Mouse (Mus musculus): ENCODE measurements around the gene Iglon5.

The Iglon5 gene

DNA sequence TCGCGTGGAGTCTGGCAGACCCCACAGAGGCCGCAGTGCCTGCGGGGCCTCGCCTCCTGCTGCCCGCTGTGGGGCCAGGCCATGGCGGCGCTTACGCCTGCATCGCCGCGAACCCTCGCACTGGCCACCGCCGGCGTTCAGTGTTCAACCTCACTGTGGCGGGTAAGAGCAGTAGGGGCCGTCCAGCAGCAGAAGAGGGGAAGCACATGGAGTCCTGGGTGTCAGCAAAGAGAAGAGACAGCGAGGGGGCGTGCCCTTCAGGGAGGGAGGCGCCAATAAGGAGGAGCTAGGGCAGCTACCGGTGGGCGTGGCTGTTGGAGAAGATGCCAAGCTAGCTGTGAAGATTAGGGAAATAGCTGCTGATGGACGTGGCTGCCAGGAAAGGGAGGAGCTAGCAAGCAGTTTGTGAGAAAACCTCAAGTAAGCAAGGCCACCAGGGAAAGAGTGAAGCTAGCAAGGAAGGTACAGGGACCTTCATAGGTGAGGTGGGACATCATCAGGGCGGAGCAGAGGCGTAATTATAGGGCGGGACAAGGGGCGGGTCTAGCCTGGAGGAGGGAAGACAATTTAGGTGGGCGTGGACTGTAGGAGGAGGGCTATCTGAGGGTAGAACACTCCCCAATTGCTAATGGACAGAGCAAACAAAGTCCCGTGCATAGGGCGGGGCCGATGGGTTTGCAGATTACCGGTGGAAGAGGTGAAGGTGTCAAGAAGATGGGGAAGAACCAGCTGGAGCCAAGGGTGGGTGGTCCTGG, 24.4 kb downstream of the Iglon5 start:
- peak; percentile 80 for DNase-seq (ENCODE audit: extremely low read depth, low read depth)

GRCm38 (mm10) chr7:43464864-43465343, 25.0 kb downstream of the Iglon5 start:
- no peak for DNase-seq (ENCODE audit: extremely low read depth, low read depth)

- no peak for DNase-seq (ENCODE audit: extremely low read depth, low read depth)
Measured at GRCm38 (mm10) chr7:43463976-43464375, 25.9 kb downstream of the Iglon5 start.

DNA sequence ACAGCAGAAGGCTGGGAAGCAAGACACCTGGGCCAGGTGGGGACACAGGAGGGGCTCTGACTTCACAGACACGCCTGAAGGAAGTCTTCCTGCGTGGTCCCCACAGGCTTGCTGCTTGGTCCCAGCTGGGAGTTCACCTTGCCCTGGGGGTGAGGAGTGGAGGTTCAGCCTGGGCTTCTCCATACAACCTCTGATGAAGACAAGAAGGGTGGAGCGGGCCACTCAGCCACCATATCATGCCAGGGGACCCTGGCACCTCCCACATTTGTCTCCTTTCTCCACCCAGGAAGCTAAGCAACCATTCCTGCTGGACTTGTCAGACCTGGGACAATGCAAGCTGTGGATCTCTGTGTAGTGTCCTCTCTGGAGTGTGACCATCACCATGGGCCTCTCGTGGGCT, 27.0 kb downstream of the Iglon5 start, which contains the start of gene Vsig10l:
Gene Vsig10l (plus strand): TSS at position 301 of the 400 bp plus-strand sequence.
- DNase-seq (ENCODE audit: extremely low read depth, low read depth), result no peak

DNA sequence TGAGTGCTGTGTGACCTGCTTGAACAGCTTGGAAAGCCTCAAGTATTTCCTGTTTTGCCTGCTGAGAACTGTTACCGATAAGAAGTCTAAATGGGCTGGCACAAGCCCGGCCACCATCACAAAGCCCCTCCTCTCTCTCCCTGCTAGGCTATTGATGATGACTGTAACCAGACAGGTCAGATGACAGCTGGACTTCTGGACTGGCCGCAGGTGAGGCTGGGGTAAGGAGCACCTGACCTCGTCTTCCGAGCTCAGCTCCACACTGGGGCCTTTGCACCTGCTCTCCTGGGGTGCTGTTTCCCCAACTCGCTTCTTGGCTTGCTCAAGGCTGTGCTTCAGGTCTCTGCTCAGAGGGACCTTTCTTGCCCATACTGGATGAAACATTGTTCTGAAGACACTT, 35.5 kb downstream of the Iglon5 start:
- no peak for DNase-seq (ENCODE audit: extremely low read depth, low read depth)

DNA sequence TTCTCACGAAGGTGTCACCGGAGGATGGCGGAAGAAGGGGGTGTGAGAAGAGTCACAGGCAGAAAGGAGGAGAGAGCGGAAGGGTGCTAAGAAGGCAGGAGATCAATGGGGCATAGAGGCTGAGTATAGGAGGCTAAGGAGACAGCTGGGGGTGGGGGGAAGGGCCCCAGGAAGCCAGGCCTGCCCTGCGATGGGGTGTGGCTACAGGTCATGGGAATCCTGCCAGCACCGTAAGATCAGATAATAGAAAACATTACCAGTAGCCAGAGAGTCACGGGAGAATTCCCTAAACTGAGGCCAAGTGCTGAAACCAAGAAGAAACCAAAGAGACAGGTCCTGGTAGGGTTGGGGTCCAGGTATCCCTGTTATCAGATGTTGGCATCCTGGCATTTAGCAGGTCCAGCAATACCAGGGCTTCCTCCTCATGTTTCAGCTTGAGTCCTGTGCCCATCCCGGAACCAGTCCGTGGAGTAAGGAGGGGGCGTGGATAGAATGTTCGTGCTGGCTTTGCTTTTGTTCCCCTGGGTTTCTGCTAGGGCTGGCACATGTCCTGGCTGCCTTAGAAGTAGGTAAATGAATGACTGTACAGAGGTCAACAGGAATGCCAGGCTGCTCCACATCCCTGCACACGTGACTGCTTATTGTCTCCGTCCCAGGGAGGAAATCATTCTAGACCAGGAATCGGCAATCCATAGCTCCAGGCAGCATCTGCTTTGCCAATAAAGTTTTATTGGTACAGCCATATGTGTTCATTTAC, 36.1 kb downstream of the Iglon5 start:
- no peak for DNase-seq (ENCODE audit: extremely low read depth, low read depth)

GRCm38 (mm10) chr7:43452609-43453008, 37.3 kb downstream of the Iglon5 start:
- no peak for DNase-seq (ENCODE audit: extremely low read depth, low read depth)

- no peak for DNase-seq (ENCODE audit: extremely low read depth, low read depth)
Measured at GRCm38 (mm10) chr7:43451726-43452125, 38.1 kb downstream of the Iglon5 start.

DNA sequence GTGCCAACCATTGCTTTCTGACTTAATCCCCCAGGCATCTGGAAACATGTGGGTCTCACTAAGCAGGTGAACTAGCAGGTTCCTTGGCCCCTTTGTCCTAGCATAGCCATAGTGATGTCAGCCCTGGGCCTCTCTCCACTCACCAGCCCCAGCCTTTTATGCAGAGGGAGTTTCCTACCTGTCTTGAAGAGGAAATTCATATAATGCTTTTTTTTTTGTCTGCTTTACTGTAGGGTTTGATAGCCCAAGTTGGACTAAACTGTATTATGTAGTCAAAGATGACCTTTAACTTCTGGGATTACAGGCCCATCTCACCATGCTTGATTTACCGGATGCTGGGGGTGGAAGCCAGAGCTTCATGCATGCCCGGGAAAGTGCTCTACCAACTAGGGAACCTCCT, 40.1 kb downstream of the Iglon5 start:
- DNase-seq (ENCODE audit: extremely low read depth, low read depth), result no peak

GRCm38 (mm10) chr7:43448246-43448645, 41.6 kb downstream of the Iglon5 start:
- DNase-seq (ENCODE audit: extremely low read depth, low read depth), result no peak

GRCm38 (mm10) chr7:43447801-43448200, 42.1 kb downstream of the Iglon5 start:
- DNase-seq (ENCODE audit: extremely low read depth, low read depth), result no peak

- peak; percentile 94 for DNase-seq (ENCODE audit: extremely low read depth, low read depth)
Measured at GRCm38 (mm10) chr7:43443917-43444293, 46.0 kb downstream of the Iglon5 start, which contains the start of the genes Etfb and Gm45233. Gene Etfb, plus strand, starts transcription at chr7:43444083. Gene Gm45233, plus strand, starts transcription at chr7:43444128.

DNA sequence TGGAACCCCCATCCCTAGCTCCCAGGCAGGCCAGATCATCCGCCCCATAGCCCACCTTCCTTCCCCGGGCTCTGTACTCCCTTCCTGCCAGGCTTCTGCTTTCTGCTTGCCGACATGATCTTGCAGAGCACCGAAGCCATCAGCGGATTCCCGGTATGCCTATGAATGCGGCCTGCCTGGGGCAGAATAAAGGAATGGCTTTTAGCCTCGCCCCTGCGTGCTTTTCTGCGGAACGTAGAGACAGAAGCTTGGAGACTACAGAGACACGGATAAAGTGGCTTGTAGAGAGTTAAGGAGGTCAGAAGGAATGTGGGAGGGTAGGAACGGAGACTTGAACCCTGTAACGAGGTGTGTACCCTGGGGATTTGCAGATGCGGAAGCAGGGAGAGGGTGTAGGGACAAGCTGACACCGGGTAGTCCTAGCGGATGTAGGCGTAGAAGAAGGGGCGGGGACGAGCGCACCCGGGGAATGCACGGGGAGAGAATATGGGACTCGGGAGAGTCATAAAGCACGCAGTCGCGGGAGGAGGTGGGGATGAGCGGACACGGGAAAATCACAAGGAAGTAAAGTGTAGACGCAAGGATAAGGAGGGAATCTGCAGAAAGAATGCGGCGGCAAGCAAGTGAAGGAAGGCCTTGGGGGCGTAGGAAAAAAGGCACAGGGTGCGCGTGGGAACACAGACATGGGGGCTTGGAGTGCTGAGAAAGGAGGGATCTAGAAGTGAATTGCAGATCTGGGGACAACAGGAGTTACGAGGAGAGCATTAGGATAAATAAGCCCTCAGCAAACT, 46.6 kb downstream of the Iglon5 start:
- peak; percentile 78 for DNase-seq (ENCODE audit: extremely low read depth, low read depth)

- DNase-seq (ENCODE audit: extremely low read depth, low read depth), result no peak
Measured at GRCm38 (mm10) chr7:43442684-43443083, 47.2 kb downstream of the Iglon5 start.

DNA sequence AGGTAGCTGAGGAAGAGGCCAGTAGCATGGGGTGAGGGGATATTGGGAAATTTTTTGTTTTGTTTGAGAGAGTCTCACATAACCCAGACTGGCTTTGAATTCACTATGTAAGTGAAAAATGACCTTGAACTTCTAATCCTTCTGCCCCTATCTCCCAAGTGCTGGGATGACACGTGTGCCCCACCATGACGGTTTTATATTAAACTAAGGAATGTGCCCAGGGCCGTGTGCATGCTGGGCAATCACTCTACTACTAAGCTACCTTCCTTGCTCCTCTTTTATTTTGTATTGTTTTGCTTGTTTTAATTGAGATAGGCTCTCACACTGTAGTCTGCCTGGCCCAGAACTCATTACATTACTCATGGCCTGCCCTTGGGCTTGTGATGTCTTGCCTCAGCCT, 48.8 kb downstream of the Iglon5 start:
- no peak for DNase-seq (ENCODE audit: extremely low read depth, low read depth)

DNA sequence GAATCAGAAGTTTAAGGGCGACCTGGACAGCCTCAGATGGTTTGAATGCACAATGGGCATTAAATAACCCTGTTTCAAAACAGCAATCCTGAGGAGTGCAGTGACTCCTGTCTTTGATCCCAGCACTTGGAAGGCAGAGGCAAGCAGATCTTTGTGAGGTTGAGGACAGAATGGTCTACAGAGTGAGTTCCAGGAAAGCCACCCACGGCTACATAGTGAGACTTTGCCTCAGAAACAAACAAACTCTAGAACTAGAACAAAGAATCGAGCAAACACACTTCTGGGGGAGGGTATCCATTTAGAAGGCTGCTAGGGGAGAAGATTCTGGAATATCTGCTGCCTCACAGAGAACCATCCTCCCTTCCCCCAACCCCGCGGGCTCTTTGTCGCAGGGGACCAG, 49.4 kb downstream of the Iglon5 start, which contains the start of gene Cldnd2:
Gene Cldnd2 (plus strand): TSS at position 301 of the 400 bp plus-strand sequence.
- no peak for DNase-seq (ENCODE audit: extremely low read depth, low read depth)

DNA sequence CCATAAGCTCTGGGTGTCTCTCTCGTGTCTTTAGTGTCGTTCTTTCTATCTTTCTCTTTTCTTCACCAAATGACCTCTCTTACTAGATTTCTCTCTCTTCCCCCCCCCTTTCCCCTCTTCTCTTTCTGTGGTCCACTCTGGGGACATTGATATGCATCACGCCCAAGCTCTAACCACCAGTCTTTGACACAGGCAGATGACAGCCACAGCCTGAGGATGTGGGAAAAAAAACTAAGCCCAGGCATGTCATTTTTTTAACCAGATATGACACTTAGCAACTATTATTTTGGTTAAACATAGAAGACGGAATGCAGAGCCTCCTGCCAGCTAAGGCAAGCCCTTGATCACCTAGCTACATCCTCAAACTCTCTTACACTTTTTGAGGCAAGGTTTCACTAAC, 51.3 kb downstream of the Iglon5 start:
- DNase-seq (ENCODE audit: extremely low read depth, low read depth), result no peak

DNA sequence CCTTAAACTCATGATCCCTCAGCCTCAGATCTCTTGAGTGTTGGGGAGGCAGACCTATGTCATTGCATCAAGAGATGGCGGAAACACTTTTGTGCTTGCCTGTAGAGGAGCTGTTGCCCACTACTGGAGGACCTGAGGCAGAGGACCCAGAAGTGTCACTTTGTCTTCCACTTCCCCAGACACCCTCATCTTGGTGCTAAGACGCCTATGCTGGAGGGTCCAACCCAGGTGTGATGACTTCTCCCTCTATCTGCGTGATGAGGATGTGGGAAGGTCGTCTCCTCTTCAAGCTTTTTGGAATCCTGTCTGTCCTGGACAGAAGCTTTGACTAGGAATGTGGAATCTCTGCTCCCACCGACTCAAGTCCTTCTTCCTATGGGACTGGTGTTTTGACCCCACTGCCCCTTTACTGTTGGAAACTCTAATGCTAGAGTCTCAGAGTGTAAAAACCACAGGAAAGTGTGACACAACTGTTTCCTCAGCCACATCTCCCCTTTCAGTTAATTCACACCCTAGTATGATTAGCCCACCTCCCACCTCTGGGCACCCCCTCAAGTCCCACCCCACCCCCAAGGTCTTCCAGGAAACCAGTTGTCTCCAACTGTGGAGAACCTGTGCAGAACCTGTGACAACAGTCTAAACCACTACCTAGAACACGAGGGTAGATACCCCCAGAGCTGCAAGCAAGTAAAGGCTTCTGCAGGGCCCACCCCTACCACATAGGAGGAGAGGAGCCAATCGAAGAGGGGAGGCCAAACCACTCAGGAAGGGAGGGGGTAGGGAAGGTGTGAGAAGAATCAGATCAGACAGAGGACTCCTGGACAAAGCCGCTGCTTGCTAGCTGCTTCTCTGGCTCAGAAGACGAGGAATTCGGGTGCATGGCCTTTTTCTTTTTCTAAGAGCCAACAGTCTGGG, 53.3 kb downstream of the Iglon5 start, which contains the start of gene Nkg7:
Gene Nkg7 (plus strand): TSS at position 733 of the 915 bp plus-strand sequence.
- no peak for DNase-seq (ENCODE audit: extremely low read depth, low read depth)

GRCm38 (mm10) chr7:43434676-43435075, 55.2 kb downstream of the Iglon5 start:
- DNase-seq (ENCODE audit: extremely low read depth, low read depth), result no peak

GRCm38 (mm10) chr7:43432891-43433290, 57.0 kb downstream of the Iglon5 start:
- no peak for DNase-seq (ENCODE audit: extremely low read depth, low read depth)
